Mouse (Mus musculus): Measurements from ENCODE around the gene Dot1l.
A peak's percentile ranks its signal among the peaks of the same experiment; 100 is the strongest.
"Not testable (repeated sequence)": the region's sequence is repeated elsewhere in the genome, so short reads cannot be mapped to it uniquely, and the experiment has no call there.

Gene Dot1l

DNA sequence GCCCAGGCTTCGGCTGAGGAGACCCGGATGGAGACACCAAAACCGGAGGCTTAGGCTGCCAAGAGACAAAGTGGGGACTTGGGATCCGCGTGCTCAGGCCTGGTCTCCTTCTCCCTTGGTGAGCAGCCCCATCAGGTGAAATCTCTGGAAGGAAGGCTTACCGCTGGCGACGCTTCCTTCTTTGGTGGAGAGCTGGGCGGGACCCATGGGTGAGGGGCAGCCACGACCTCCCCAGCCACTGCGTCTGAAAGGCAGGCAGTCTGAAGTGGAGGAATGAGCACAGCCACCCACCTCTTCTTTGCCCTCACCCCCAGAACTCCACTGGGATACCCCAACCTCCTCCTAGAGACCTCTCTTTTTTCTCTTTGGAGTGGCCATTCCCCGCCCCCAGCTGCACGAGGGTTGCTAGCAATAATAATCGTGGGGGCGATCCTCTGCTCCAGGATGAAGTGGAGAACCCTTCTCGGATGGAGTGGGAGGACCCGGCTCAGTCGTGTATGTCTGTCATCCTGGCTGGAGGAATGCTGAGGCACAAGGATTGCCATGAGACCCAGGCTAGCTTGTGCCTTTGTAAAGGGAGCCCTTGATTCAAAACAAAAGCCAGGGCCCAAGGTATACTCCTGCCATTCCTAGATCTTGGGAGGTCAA is 54.1 kb downstream of the Dot1l start:
- DNase-seq (ENCODE audit: low spot score in 2 of 2): peak in 1 of 2 experiments; percentile 59

DNA sequence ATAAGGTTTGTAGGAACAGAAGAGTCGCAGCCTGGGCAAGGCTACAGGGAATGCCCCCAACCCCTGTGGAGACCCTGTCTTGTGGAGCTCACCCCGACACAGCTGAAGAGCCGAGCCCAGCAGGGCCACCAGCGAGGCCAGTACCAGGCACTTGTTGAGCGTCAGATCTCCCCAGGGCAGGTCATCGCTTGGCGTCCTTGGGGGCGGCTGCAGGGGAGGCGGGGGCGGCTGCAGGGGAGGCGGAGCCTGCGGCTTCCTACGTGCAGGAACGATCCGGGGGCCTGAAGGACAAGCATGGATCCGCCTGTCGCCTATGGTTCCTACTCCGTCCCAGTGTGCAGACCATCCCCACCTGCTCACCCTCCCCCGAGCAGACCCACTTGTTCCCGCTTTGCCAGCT is 55.1 kb downstream of the Dot1l start:
- no peak for DNase-seq (ENCODE audit: low spot score in 2 of 2)

DNA sequence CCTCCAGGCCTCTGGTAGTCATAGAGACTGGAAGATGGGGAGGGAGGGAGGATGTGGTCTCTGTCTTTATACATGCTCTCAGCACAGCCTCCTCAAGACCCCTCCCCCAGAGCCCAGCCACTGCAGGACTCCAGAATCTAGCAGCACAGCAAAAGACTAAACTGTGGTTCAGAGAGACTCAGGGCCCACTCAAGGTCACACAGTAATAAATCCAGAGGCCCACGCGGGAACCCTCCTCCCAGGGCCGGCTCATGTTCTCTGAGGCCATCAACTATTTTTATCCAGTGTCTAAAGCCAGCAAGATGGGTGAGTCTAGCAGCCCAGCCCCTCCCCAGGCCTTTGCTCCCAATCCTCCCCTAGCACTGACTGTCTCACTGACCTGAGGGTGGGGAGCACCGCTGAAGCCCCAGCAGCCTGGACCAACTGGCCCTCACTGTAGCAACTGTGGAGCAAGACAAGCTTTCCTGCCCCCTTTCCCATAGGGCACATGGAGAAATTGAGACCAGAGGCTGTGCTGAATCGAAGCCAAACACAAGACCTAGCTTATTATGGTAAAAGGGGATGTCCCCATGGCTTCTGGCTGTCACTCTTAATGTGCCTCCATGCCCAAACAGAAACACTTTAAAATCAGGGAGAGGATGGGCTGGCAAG is 57.5 kb downstream of the Dot1l start:
- DNase-seq (ENCODE audit: low spot score in 2 of 2): no peak

DNA sequence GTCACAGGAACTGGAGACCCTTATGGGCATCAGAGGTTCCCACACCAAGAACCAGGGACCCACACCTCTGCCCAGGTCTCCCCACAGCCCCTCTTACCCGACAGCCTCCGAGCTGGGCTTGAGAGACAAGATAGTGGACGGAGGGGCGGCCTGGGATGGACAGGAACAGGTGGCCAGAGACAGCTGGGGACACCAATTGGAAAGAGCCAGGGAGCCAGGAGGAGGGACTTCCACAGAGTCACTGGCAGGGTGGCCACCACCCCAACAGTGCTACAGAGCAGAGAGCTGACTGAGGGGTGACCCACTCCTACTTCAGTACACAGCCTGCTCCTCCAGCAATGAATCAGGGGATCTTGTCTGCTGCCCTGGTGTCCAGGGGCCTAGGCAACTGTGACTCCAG is 58.4 kb downstream of the Dot1l start, which contains the start of gene Jsrp1:
Gene Jsrp1 (minus strand): TSS at position 133 of the 400 bp plus-strand sequence.
- DNase-seq (ENCODE audit: low spot score in 2 of 2): no peak

DNA sequence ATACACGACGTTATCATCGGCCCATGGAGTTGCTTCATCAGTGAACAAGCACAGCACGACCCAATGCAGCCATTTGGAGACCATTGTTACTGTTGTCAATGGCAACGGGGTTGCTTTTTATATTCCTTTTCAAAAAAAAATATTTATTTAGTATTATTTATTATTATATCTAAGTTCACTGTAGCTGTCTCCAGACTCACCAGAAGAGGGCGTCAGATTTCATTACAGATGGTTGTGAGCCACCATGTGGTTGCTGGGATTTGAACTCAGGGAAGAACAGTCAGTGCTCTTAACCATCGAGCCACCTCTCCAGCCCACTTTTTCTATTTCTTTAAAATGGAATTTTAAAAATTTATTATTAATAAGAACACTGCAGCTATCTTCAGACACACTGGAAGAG is 59.8 kb downstream of the Dot1l start:
- no peak for DNase-seq (ENCODE audit: low spot score in 2 of 2)

DNA sequence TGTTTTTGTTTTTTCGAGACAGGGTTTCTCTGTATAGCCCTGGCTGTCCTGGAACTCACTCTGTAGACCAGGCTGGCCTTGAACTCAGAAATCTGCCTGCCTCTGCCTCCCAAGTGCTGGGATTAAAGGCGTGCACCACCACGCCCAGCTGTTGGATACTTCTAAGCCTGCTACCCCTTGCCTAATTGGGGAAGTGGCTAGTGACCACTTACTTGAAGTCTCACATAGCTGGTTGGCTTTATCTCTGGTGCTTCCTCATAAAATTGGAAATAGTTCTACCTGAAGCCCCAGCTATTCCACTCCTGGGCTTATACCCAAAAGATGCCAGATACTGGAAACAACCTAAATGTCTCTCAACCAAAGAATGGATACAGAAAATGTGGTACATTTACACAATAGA is 61.3 kb downstream of the Dot1l start:
- not testable (repeated sequence) for DNase-seq (ENCODE audit: low spot score in 2 of 2)

DNA sequence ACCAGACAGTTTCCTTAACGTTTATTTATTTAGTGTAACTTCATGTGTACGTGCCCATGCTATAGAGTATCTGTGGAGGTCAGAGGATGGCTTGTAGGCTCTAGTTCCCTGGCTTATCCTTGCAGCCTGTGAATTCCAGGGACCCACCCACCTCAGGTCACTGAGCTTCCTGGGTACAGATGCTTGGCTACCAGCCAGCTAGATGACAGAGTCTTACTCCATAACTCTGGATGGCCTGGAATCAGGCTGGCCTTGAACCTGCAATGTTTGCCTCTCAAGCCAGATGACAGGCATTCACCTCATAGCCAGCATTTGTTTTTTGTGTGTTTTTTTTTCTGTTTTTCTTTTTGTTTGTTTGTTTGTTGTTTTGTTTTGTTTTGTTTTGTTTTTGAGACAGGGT is 62.2 kb downstream of the Dot1l start:
- no peak for DNase-seq (ENCODE audit: low spot score in 2 of 2)

DNA sequence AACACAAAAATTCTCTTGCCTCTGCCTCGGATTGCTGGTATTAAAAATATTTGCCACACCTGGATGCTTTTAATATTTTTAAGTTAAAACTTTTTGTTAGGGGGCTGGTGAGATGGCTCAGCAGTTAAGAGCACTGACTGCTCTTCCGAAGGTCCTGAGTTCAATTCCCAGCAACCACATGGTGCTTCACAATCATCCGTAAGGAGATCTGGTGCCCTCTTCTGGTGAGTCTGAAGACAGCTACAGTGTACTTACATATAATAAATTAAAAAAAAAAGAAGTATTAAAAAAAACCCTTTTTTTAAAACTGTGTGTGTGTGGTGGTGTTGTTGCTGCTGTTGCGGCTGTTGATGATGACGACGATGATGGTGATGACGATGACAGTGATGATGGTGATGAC is 62.9 kb downstream of the Dot1l start:
- DNase-seq (ENCODE audit: low spot score in 2 of 2): not testable (repeated sequence)

DNA sequence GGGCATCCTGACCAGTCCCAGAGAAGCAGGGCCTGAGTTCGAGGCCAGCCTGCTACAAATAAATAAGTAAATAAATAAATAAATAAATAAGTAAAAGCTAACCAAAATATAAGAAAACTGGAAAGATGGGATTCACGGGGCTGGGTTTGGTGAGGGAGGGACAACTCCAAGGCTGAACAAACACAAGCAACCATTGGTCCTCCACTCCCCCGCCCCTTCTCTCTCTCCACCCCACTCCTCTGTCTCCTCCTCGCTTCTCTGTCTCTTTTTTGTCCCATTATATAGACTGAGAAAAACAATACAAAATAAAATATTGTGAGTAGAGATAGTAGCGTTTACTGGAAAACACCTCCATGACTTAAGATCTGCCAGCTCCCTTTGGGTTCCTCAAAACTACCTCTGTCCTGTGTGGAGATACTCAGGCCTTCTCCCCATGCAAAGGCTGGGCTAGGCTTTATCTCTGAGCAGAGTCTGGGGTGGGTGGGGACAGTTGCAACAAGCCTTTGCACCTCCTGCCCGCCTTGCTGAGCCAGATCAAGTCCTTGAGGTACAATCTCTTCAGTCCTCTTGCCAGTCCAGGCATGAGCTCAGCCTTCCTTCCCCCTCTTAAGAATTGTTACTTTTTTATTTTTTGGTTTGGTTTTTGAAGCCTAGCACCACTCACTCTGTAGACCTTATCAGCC is 63.7 kb downstream of the Dot1l start:
- DNase-seq (ENCODE audit: low spot score in 2 of 2): no peak

DNA sequence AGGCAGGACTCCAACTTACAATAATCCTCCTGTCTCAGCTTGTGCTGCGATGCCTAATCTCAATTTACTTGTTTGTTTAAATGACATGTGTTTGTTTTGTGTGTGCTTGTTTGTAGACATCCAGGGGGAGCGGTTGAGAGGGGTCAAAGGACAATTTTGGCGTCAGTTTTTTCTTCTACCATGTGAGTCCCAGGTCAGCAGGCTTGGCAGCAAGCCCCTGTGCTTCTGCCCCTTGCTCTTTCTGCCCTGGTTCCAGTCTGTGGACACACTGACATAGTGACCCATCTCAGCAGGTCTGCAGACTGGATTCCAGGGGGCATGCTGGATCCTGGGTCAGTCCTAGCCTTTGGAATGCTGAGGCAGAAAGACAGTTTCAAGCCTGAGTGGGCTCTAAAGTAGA is 64.4 kb downstream of the Dot1l start:
- no peak for DNase-seq (ENCODE audit: low spot score in 2 of 2)

DNA sequence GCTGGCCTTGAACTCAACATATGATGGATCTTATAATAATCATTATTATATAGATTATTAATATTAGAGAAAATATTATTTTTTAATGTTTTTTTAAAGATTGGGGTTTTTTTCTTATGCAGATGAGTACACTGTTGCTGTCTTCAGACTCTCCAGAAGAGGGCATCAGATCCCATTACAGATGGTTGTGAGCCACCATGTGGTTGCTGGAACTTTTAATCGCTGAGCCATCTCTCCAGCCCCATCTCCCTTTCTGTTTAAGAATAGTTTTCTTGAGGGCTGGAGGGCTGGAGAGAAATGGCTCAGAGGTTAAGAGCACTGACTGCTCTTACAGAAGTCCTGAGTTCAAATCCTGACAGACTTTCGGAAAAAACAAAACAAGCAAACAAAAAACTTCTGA is 67.0 kb downstream of the Dot1l start:
- DNase-seq (ENCODE audit: low spot score in 2 of 2): no peak

DNA sequence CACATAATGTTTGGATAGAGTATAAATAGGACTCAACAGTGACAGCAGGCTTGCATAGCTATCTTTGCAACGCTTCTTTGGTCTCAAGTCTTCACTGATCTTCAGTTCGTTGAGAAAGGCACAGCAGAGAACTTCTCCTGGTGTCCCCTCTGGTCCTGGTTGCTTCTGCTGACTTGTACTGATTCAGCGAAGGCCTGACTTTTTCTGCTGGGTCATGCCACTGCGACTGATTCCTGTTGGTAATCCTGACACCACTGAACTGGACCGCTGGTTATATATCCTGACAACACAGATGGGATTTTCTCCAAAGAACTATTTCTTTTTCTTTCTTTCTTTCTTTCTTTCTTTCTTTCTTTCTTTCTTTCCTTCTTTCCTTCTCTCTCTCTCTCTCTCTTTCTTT is 67.5 kb downstream of the Dot1l start:
- DNase-seq (ENCODE audit: low spot score in 2 of 2): no peak

DNA sequence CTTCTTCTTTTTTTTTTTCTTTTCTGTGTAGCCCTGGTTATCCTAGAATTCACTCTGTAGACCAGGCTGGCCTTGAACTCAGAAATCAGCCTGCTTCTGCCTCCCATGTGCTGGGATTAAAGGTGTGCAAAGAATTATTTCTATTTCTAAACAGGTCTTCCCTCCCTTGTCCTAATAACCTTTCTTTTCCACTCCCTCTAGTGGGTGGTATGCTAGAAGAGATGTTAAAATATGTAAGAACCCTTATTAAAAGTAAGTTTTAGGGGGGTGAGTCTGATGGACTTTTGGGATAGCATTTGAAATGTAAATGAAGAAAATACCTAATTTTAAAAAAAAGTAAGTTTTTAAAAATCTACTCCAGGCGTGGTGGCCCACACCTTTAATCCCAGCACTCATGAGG is 68.3 kb downstream of the Dot1l start:
- DNase-seq (ENCODE audit: low spot score in 2 of 2): no peak

DNA sequence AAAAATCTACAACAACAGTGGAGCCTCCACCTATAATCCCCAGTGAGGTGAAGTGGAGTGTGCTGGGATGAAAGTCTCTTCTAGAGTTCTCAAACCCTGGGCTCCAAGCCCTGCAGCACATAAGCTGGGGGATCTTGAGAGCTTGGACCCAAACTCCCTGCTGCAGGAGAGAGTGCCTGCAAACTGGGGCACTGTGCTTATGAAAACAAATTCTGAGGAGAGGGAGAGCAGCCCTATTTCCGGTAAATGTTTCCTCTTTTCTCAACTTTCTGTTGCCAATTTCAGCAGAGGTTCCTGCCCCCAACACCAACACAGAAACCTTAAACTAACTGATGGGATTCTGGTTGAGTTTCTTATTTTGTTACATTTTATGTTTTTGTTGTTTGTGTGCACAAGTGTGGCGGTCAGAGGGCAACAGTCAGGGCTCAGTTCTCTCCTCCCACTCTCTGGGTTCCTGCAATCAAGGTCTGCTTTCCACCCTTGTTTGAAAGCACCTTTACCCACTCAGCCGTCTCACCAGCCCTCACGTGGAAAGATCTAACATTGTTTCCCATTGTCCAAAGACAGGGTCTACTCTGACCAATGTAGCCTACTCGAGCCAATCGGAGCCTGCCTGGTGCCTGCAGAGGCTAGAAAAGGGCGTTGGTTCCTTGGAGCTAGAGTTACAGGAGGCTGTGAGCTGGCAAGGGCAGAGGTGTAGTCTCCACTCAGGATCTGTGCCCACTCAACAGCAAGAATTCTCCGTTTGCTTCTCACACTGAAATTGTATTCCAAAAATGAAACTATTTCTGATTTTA is 69.0 kb downstream of the Dot1l start:
- DNase-seq (ENCODE audit: low spot score in 2 of 2): no peak

DNA sequence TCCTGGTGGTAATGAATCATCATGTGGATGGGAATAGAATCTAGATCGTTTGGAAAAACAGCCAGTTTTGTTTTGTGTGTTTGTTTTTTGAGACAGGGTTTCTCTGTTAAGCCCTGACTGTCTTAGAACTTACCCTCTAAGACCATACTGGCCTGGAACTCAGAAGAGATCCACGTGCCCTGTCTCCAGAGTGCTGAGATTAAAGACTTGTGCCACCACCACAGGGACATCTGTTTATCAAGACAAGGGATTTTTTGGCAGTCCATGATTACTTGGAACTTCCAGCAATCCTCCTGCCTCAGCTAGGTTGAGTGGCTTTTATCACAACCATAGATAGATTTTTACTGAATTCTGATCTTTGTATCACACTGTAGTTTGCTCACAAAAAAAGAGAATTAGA is 69.8 kb downstream of the Dot1l start:
- no peak for DNase-seq (ENCODE audit: low spot score in 2 of 2)

DNA sequence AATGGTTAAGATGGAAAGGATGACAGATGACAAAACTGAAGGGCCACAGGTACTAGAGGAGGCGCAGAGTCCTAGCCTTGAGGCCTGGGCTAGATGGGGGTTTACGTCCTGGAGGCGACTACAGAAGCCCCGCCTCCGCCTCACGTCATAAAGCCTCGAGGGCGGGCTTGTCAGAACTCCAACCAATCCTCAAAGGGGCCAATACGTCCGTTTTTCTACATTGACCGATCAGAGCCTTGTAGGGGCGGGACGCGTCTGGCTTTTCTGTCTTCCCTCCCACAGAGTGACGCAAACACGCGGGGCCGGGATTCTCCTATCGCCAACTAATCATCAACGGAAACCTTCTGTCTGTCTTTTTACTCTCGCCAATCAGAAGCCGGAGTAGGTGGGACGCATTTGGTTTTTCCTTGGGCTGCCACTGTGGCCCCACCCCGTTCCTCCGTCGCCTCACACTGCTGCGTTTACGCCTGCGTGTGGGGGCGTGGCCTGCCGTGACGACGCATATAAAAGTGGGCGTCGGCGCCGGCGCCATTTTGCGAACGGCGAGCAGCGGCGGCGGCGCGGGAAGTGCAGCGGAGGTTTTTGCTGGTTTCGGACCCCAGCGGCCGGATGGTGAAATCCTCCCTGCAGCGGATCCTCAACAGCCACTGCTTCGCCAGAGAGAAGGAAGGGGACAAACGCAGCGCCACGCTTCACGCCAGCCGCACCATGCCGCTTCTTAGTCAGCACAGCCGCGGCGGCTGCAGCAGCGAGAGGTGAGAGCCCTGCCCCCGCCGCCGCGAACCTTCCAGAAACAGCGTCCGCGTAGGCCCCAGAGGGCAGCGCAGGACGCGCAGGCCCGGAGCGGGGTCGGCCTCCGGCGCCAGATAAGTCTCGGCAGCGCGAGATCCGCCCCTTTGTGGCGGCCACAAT is 71.4 kb downstream of the Dot1l start, which contains the start of gene Oaz1:
Gene Oaz1 (plus strand): TSS at position 506 of the 912 bp plus-strand sequence.
- peak; percentile 100 for DNase-seq (ENCODE audit: low spot score in 2 of 2)

DNA sequence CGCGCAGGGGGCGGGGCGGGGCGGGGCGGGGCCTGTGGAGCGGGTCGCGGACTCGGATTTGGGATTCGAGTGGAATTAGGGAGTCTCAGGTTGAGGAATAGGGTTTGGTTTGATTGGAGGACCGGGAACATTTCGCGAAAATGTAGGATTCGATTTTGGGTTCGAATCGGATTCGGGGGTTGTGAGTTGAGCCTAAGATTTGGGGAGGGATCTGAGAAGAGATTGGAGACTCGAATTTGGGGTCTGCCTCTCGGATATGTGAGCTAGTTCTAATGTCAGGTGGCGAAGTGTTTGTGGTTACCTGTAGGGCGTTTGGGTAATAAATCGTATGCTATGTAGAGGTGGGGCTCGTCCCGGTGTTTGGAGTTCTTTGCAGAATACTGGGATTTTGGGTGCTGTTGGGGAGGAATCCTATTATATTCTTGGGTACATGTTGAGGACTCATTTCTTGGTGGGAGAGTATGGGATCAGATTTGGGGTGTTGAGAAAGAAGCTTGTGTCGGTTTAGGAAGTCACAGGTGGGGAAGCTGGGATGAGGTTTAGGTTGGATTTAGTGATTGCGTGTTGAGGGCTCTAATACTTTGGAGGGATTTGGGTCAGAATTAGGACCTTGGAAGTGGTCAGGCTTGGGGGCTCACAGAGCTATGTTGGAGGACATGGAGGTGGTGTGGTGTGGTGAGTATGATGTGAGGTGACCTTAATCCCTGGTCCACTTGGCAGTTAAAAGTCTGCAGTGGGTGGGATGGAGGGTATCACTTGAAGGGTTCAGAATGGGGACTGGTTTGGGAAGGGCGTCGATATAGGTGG is 72.3 kb downstream of the Dot1l start:
- no peak for DNase-seq (ENCODE audit: low spot score in 2 of 2)

DNA sequence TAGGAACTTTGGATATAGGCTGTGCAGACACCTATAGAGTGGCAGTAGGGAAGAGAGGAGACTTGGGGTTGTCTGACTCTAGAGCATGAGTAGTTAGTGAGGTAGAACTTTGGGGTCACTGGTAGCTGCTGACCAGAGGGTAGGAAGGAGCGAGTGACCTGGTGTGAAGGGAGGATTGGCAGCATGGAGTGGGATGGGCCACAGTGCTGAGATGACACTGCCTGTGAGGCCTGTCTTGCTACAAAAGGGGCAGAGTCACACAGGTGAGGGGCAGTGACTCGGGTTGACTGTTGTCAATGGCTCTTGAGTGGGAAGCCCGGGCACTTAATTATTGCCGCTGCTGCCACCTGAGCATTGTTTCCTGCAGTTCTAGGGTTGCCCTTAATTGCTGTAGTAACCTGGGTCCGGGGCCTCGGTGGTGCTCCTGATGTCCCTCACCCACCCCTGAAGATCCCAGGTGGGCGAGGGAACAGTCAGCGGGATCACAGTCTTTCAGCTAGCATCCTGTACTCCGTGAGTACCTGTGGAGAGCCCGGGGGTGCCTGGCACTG is 72.9 kb downstream of the Dot1l start:
- DNase-seq (ENCODE audit: low spot score in 2 of 2): no peak

DNA sequence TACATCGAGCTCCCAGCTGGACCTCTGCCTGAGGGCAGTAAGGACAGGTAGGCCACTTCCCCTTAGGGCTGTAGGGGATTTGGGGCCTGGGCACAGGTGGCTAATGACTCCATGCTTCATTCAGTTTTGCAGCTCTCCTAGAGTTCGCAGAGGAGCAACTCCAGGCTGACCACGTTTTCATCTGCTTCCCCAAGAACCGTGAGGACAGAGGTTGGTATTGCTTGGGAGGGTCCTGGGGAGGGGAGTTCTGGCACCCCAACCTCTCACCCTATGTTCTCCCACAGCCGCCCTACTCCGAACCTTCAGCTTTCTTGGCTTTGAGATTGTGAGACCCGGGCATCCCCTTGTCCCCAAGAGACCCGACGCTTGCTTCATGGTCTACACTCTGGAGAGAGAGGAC is 73.6 kb downstream of the Dot1l start:
- not testable (repeated sequence) for DNase-seq (ENCODE audit: low spot score in 2 of 2)

Measured in left cerebral cortex, adult 9 months (tissue).